ENCODE assay signal across 30 mouse cellular contexts in genomic region chr17:70583042-70583441, GRCm38 (mm10).
DNase-seq lines count a peak whose midpoint lies in the region; ATAC-seq and TF ChIP-seq lines count a peak whose summit lies in the region.
"Had no signal": no experiment of that assay in that cellular context is flagged by ENCODE, and none has a peak within 500 bp of the region (broad histone marks: within the 10 kb centered on the region; RNA-seq: fewer than 3 reads in every experiment).

No protein-coding gene starts in this region.

- DNase-seq in heart, adult 11 months, result peak; percentile 61
- DNase-seq in ES-CJ7 (ENCODE audit: low read depth, low spot score), result peak; percentile 3
- DNase-seq in R1 (ENCODE audit: low read depth, low spot score), result peak; percentile 43
- no peak for DNase-seq in thymus, postnatal 25 days
- DNase-seq: adrenal gland, adult 8-10 months; adrenal gland, postnatal 25 days; cerebellum, adult 11 months; cerebellum, adult 2 months; cerebellum, adult 9-11 months; cerebellum, postnatal 36 days; forebrain, postnatal 0 days; gastrocnemius, postnatal 10 days; gastrocnemius, postnatal 36 days; heart, postnatal 10 days; heart, postnatal 36 days; kidney, adult 11 months had no signal

- H3K9ac ChIP-seq in heart, embryonic 11.5 days (ENCODE audit: low read depth, low read length), result no peak overlapping the region
- H3K9ac ChIP-seq: embryonic facial prominence, embryonic 12.5 days; embryonic facial prominence, embryonic 15.5 days; forebrain, postnatal 0 days; heart, embryonic 12.5 days; heart, embryonic 15.5 days; hindbrain, embryonic 13.5 days; intestine, embryonic 15.5 days had no signal

- H3K4me1 ChIP-seq in heart, embryonic 11.5 days (ENCODE audit: control insufficient read depth, insufficient read depth, low read length), result no peaks in the 10 kb centered on the region
- peaks cover 13% of the 10 kb centered on the region for H3K4me1 ChIP-seq in cortical plate, adult 2 months (ENCODE audit: control insufficient read depth, insufficient read depth, low read length)
- H3K4me1 ChIP-seq: embryonic facial prominence, embryonic 12.5 days; embryonic facial prominence, embryonic 15.5 days; heart, embryonic 12.5 days; heart, embryonic 15.5 days; hindbrain, embryonic 13.5 days; intestine, embryonic 15.5 days had no signal

- H3K27me3 ChIP-seq in heart, embryonic 11.5 days (ENCODE audit: control insufficient read depth, insufficient read depth, low read length), result no peaks in the 10 kb centered on the region
- H3K27me3 ChIP-seq: embryonic facial prominence, embryonic 12.5 days; embryonic facial prominence, embryonic 15.5 days; heart, embryonic 12.5 days; heart, embryonic 15.5 days; hindbrain, embryonic 13.5 days; intestine, embryonic 15.5 days had no signal

- no peak for ATAC-seq in heart, embryonic 11.5 days (replicated peaks; ENCODE audit: insufficient number of reproducible peaks, low FRiP score, low TSS enrichment)
- ATAC-seq: activated CD4-positive, CD25-positive, alpha-beta regulatory T cell, adult 4 months; forebrain, embryonic 14.5 days; hindbrain, embryonic 16.5 days; intestine, embryonic 15.5 days; Patski had no signal

- no peak overlapping the region for H3K27ac ChIP-seq in heart, embryonic 11.5 days (ENCODE audit: low read depth, low read length)
- peak overlapping the region; percentile 77 for H3K27ac ChIP-seq in cortical plate, adult 2 months (ENCODE audit: insufficient read depth, low read length)
- H3K27ac ChIP-seq: embryonic facial prominence, embryonic 12.5 days; embryonic facial prominence, embryonic 15.5 days; heart, embryonic 15.5 days; hindbrain, embryonic 10.5 days; hindbrain, embryonic 13.5 days; intestine, embryonic 15.5 days had no signal

- 62% methylated on average over 8 of the region's 8 CpGs for WGBS in heart, embryonic 11.5 days (ENCODE audit: insufficient replicate concordance)

- no peak for TF ChIP-seq POLR2A in cortical plate, adult 2 months (IDR thresholded peaks at IDR 0.05; ENCODE audit: extremely low read depth, insufficient read depth, low read length)

- no peaks in the 10 kb centered on the region for H3K36me3 ChIP-seq in heart, embryonic 11.5 days (ENCODE audit: control insufficient read depth, insufficient read depth, low read length)
- H3K36me3 ChIP-seq: embryonic facial prominence, embryonic 12.5 days; embryonic facial prominence, embryonic 15.5 days; G1E; heart, embryonic 12.5 days; heart, embryonic 15.5 days; hindbrain, embryonic 10.5 days; hindbrain, embryonic 13.5 days; intestine, embryonic 15.5 days had no signal

- no peak overlapping the region for H3K4me2 ChIP-seq in heart, embryonic 11.5 days
- H3K4me2 ChIP-seq: embryonic facial prominence, embryonic 12.5 days; embryonic facial prominence, embryonic 15.5 days; heart, embryonic 12.5 days; heart, embryonic 15.5 days; hindbrain, embryonic 13.5 days; intestine, embryonic 15.5 days had no signal

- TF ChIP-seq CTCF in cortical plate, adult 2 months (IDR thresholded peaks at IDR 0.05; ENCODE audit: extremely low read depth, insufficient read depth, low read length), result no peak

- H3K4me3 ChIP-seq in heart, embryonic 11.5 days (ENCODE audit: low read depth, low read length), result no peak overlapping the region
- no peak overlapping the region for H3K4me3 ChIP-seq in cortical plate, adult 2 months (ENCODE audit: insufficient read depth, low read length)
- H3K4me3 ChIP-seq: embryonic facial prominence, embryonic 12.5 days; embryonic facial prominence, embryonic 15.5 days; heart, embryonic 12.5 days; heart, embryonic 15.5 days; hindbrain, embryonic 10.5 days; hindbrain, embryonic 13.5 days; intestine, embryonic 15.5 days had no signal

- no peaks in the 10 kb centered on the region for H3K9me3 ChIP-seq in heart, embryonic 11.5 days (replicated peaks; ENCODE audit: control insufficient read depth, low read length)
- H3K9me3 ChIP-seq: embryonic facial prominence, embryonic 12.5 days; embryonic facial prominence, embryonic 15.5 days; heart, embryonic 12.5 days; heart, embryonic 15.5 days; hindbrain, embryonic 10.5 days; hindbrain, embryonic 13.5 days; intestine, embryonic 15.5 days had no signal
